Mouse (Mus musculus) stomach, embryonic 15.5 days (tissue): ENCODE measurements around the gene Gm10799. TPM values are rescaled to one million over a fixed set of nuclear protein-coding genes. Genes with fewer than 3 reads are reported as not detected.

ENCODE experiments used
- ATAC-seq: fragments of 200-750 bp; cut with Nextera tagmentation; 2 replicates; pipeline ENCODE4 v1.8.0; 2017; ENCODE audit warnings: low read depth, moderate number of reproducible peaks, moderate TSS enrichment; ENCODE audit not compliant: insufficient read depth, low FRiP score
- H3K27ac ChIP-seq: fragments of 300-500 bp; sonication (generic); 2 replicates; pipeline ENCODE4 v1.5.1; 2015; ENCODE audit warnings: mild to moderate bottlenecking, inconsistent platforms
- H3K27me3 ChIP-seq: fragments of 300-500 bp; sonication (generic); replicated peaks from 2 replicates; pipeline ENCODE4 v1.6.1; 2015; ENCODE audit warnings: inconsistent platforms
- H3K36me3 ChIP-seq: fragments of 300-500 bp; sonication (generic); 2 replicates; pipeline ENCODE4 v1.6.1; 2015; ENCODE audit warnings: inconsistent platforms
- H3K4me1 ChIP-seq: fragments of 300-500 bp; sonication (generic); 2 replicates; pipeline ENCODE4 v1.6.1; 2015; ENCODE audit warnings: inconsistent platforms
- H3K4me2 ChIP-seq: fragments of 300-500 bp; sonication (generic); 2 replicates; pipeline ENCODE4 v1.6.1; 2015; ENCODE audit warnings: mild to moderate bottlenecking, inconsistent platforms
- H3K4me3 ChIP-seq: fragments of 300-500 bp; sonication (generic); replicated peaks from 2 replicates; pipeline ENCODE4 v1.5.1; 2015; ENCODE audit warnings: inconsistent platforms
- H3K9ac ChIP-seq: fragments of 300-500 bp; sonication (generic); 2 replicates; pipeline ENCODE4 v1.6.1; 2015; ENCODE audit warnings: inconsistent platforms
- H3K9me3 ChIP-seq: fragments of 300-500 bp; sonication (generic); 2 replicates; pipeline ENCODE4 v1.6.1; 2016; ENCODE audit warnings: inconsistent platforms
- WGBS: fragments of 180-500 bp; shearing (Covaris S2); methylation state at CpG from one replicate; pipeline ENCODE4 v1.1.7; 2015; 5-methylcytosine and 5-hydroxymethylcytosine counted together
- polyA plus RNA-seq: library from polyadenylated mRNA; unstranded; fragments of >200 nt; fragmentation: Nextera tagmentation; extraction: Ambion mirVana; gene quantifications from 2 replicates; pipeline ENCODE4 v1.2.1, GENCODE M21; 2015

The Gm10799 gene
- polyA plus RNA-seq, 1 experiment from 2014 or later: not detected

- 76% methylated on average over 2 of the region's 2 CpGs for WGBS
- Histone ChIP-seq H3K4me2 (no peak overlapping the region), H3K4me1 (no peaks in the 10 kb centered on the region), H3K4me3 (no peak overlapping the region), H3K27ac (no peak overlapping the region), H3K27me3 (no peaks in the 10 kb centered on the region), H3K9me3 (no peaks in the 10 kb centered on the region), H3K9ac (no peak overlapping the region), H3K36me3 (peaks cover under 1% of the 10 kb centered on the region; the same call in 1 of the 2 replicates)
- ATAC-seq: no peak
These were observed 4.2 kb downstream of the Gm10799 start for GRCm38 (mm10) chr2:104064152-104064551.

- peaks cover 6% of the 10 kb centered on the region; the same call in 1 of the 2 replicates for H3K36me3 ChIP-seq
- no peak overlapping the region for H3K4me3 ChIP-seq
- no peaks in the 10 kb centered on the region for H3K4me1 ChIP-seq
- no peak overlapping the region for H3K9ac ChIP-seq
- no peak for ATAC-seq
- no peaks in the 10 kb centered on the region for H3K9me3 ChIP-seq
- no peak overlapping the region for H3K4me2 ChIP-seq
- H3K27ac ChIP-seq: no peak overlapping the region
- no peaks in the 10 kb centered on the region for H3K27me3 ChIP-seq
These were observed 5.7 kb downstream of the Gm10799 start for GRCm38 (mm10) chr2:104062665-104063064.

- ATAC-seq: no peak
- Histone ChIP-seq H3K4me1 (no peaks in the 10 kb centered on the region), H3K9me3 (no peaks in the 10 kb centered on the region), H3K27ac (no peak overlapping the region), H3K9ac (no peak overlapping the region), H3K4me2 (no peak overlapping the region), H3K27me3 (no peaks in the 10 kb centered on the region), H3K36me3 (peaks cover 6% of the 10 kb centered on the region; the same call in 1 of the 2 replicates), H3K4me3 (no peak overlapping the region)
- WGBS: 96% methylated on average over 6 of the region's 6 CpGs
These were observed 7.4 kb downstream of the Gm10799 start for GRCm38 (mm10) chr2:104060996-104061395.

- H3K27me3 ChIP-seq: no peaks in the 10 kb centered on the region
- no peak for ATAC-seq
- WGBS: 61% methylated on average over 10 of the region's 10 CpGs
These were observed 8.6 kb downstream of the Gm10799 start for GRCm38 (mm10) chr2:104059786-104060185.

GRCm38 (mm10) chr2:104058954-104059353, 9.4 kb downstream of the Gm10799 start:
- H3K9me3 ChIP-seq: no peaks in the 10 kb centered on the region
- H3K36me3 ChIP-seq: peaks cover 12% of the 10 kb centered on the region
- no peaks in the 10 kb centered on the region for H3K27me3 ChIP-seq
- no peaks in the 10 kb centered on the region for H3K4me1 ChIP-seq
- H3K27ac ChIP-seq: no peak overlapping the region
- H3K4me2 ChIP-seq: no peak overlapping the region
- no peak overlapping the region for H3K4me3 ChIP-seq
- no peak overlapping the region for H3K9ac ChIP-seq
- 88% methylated on average over 4 of the region's 4 CpGs for WGBS
- no peak for ATAC-seq

More at GRCm38 (mm10) chr2:104059786-104060185, 8.6 kb downstream of the Gm10799 start:
- no peak overlapping the region for H3K4me3 ChIP-seq
- no peaks in the 10 kb centered on the region for H3K4me1 ChIP-seq
- H3K9ac ChIP-seq: no peak overlapping the region
- H3K27ac ChIP-seq: no peak overlapping the region
- H3K4me2 ChIP-seq: no peak overlapping the region
- peaks cover 12% of the 10 kb centered on the region for H3K36me3 ChIP-seq
- H3K9me3 ChIP-seq: no peaks in the 10 kb centered on the region

- H3K36me3 ChIP-seq: peaks cover 12% of the 10 kb centered on the region
- no peak overlapping the region for H3K9ac ChIP-seq
- no peak overlapping the region for H3K27ac ChIP-seq
- H3K4me2 ChIP-seq: no peak overlapping the region
- 80% methylated on average over 1 of the region's 1 CpGs for WGBS
- no peak for ATAC-seq
- no peak overlapping the region for H3K4me3 ChIP-seq
- no peaks in the 10 kb centered on the region for H3K27me3 ChIP-seq
- H3K9me3 ChIP-seq: no peaks in the 10 kb centered on the region
- no peaks in the 10 kb centered on the region for H3K4me1 ChIP-seq
These were observed 10.0 kb downstream of the Gm10799 start for GRCm38 (mm10) chr2:104058381-104058780.

GRCm38 (mm10) chr2:104044479-104045080, 23.8 kb downstream of the Gm10799 start:
- H3K36me3 ChIP-seq: peaks cover 8% of the 10 kb centered on the region; the same call in 1 of the 2 replicates
- no peak for ATAC-seq
- no peak overlapping the region for H3K9ac ChIP-seq
- no peak overlapping the region for H3K4me3 ChIP-seq
- H3K9me3 ChIP-seq: no peaks in the 10 kb centered on the region
- WGBS: 72% methylated on average over 1 of the region's 1 CpGs
- no peak overlapping the region for H3K27ac ChIP-seq
- H3K4me2 ChIP-seq: no peak overlapping the region
- H3K4me1 ChIP-seq: no peaks in the 10 kb centered on the region
- H3K27me3 ChIP-seq: no peaks in the 10 kb centered on the region

- Histone ChIP-seq H3K9me3 (no peaks in the 10 kb centered on the region), H3K27me3 (no peaks in the 10 kb centered on the region), H3K4me3 (no peak overlapping the region), H3K27ac (no peak overlapping the region), H3K4me2 (no peak overlapping the region), H3K9ac (no peak overlapping the region), H3K36me3 (peaks cover 10% of the 10 kb centered on the region; the same call in 1 of the 2 replicates), H3K4me1 (no peaks in the 10 kb centered on the region)
- no peak for ATAC-seq
- whole genome bisulfite sequencing: 29% methylated on average over 5 of the region's 5 CpGs
These were observed 24.5 kb downstream of the Gm10799 start for GRCm38 (mm10) chr2:104043624-104044478.

- Histone ChIP-seq H3K9me3 (no peaks in the 10 kb centered on the region), H3K4me1 (no peaks in the 10 kb centered on the region), H3K36me3 (0 out of 2 replicates have a peak, but pooled peaks cover 10% of the 10 kb centered on the region), H3K9ac (no peak overlapping the region), H3K4me3 (no peak overlapping the region), H3K4me2 (no peak overlapping the region), H3K27ac (no peak overlapping the region), H3K27me3 (no peaks in the 10 kb centered on the region)
- WGBS: 89% methylated on average over 15 of the region's 15 CpGs
- no peak for ATAC-seq
These were observed 25.6 kb downstream of the Gm10799 start for GRCm38 (mm10) chr2:104042766-104043165.

- Histone ChIP-seq H3K36me3 (0 out of 2 replicates have a peak, but pooled peaks cover 13% of the 10 kb centered on the region), H3K4me3 (no peak overlapping the region), H3K9me3 (no peaks in the 10 kb centered on the region), H3K9ac (no peak overlapping the region), H3K4me2 (no peak overlapping the region), H3K27ac (no peak overlapping the region), H3K27me3 (no peaks in the 10 kb centered on the region), H3K4me1 (no peaks in the 10 kb centered on the region)
- 49% methylated on average over 5 of the region's 5 CpGs for WGBS
- no peak for ATAC-seq
These were observed 26.7 kb downstream of the Gm10799 start for GRCm38 (mm10) chr2:104041632-104042031.

- Histone ChIP-seq H3K4me3 (no peak overlapping the region), H3K9me3 (no peaks in the 10 kb centered on the region), H3K36me3 (0 out of 2 replicates have a peak, but pooled peaks cover 11% of the 10 kb centered on the region), H3K4me1 (no peaks in the 10 kb centered on the region), H3K27me3 (no peaks in the 10 kb centered on the region), H3K27ac (no peak overlapping the region), H3K9ac (no peak overlapping the region), H3K4me2 (no peak overlapping the region)
- ATAC-seq: no peak
- WGBS: 81% methylated on average over 2 of the region's 2 CpGs
These were observed 30.1 kb downstream of the Gm10799 start for GRCm38 (mm10) chr2:104038236-104038635.

- Histone ChIP-seq H3K4me3 (no peak overlapping the region), H3K9me3 (no peaks in the 10 kb centered on the region), H3K36me3 (peaks cover 15% of the 10 kb centered on the region; the same call in 1 of the 2 replicates), H3K4me1 (no peaks in the 10 kb centered on the region), H3K27me3 (no peaks in the 10 kb centered on the region), H3K4me2 (no peak overlapping the region), H3K27ac (no peak overlapping the region), H3K9ac (no peak overlapping the region)
- ATAC-seq: no peak
- WGBS: 52% methylated on average over 3 of the region's 3 CpGs
These were observed 32.0 kb downstream of the Gm10799 start for GRCm38 (mm10) chr2:104036316-104036715.
